8 mouse cellular contexts compared by ENCODE assay signal in genomic region chr13:29014066-29014826, GRCm38 (mm10).
DNase-seq lines count a peak whose midpoint lies in the region; ATAC-seq and TF ChIP-seq lines count a peak whose summit lies in the region.

No protein-coding gene starts in this region.

- no peak overlapping the region for H3K9ac ChIP-seq in neural tube, embryonic 11.5 days (ENCODE audit: low read length)

- peak; percentile 77; the same call in 1 of the 2 replicates for ATAC-seq in neural tube, embryonic 11.5 days (ENCODE audit: insufficient read depth, low FRiP score, low TSS enrichment)

- TF ChIP-seq POLR2A in thymus, adult 2 months (IDR thresholded peaks at IDR 0.05; ENCODE audit: control insufficient read depth, extremely low read depth, insufficient read depth, low read length, poor library complexity), result no peak

- no peak overlapping the region for H3K4me3 ChIP-seq in neural tube, embryonic 11.5 days (ENCODE audit: low read depth, low read length)
- H3K4me3 ChIP-seq in thymus, adult 2 months (ENCODE audit: control insufficient read depth, insufficient read depth, low read length), result no peak overlapping the region

- TF ChIP-seq CTCF in thymus, adult 2 months (IDR thresholded peaks at IDR 0.05; ENCODE audit: borderline replicate concordance, control insufficient read depth, extremely low read depth, insufficient read depth, low read length, poor library complexity), result no peak

- WGBS in neural tube, embryonic 11.5 days, result 60% methylated on average over 15 of the region's 15 CpGs
- WGBS in thymus, adult 2 months, result 90% methylated on average over 15 of the region's 15 CpGs

- peaks cover 12% of the 10 kb centered on the region for H3K4me1 ChIP-seq in neural tube, embryonic 11.5 days (ENCODE audit: control insufficient read depth, insufficient read depth, low read length)
- H3K4me1 ChIP-seq in thymus, adult 2 months (replicated peaks; ENCODE audit: control insufficient read depth, insufficient read depth, low read length), result no peaks in the 10 kb centered on the region

- peak overlapping the region; percentile 40 for H3K4me2 ChIP-seq in neural tube, embryonic 11.5 days (ENCODE audit: low read depth)

- H3K9me3 ChIP-seq in neural tube, embryonic 11.5 days (ENCODE audit: control insufficient read depth, low read length), result no peaks in the 10 kb centered on the region

- no peaks in the 10 kb centered on the region for H3K36me3 ChIP-seq in neural tube, embryonic 11.5 days (ENCODE audit: control insufficient read depth, insufficient read depth, low read length)
- H3K36me3 ChIP-seq in thymus, adult 2 months (ENCODE audit: control insufficient read depth, insufficient read depth, low read length), result no peaks in the 10 kb centered on the region

- H3K27ac ChIP-seq in neural tube, embryonic 11.5 days (ENCODE audit: low read depth, low read length), result peak overlapping the region; percentile 67
- no peak overlapping the region for H3K27ac ChIP-seq in thymus, adult 2 months (ENCODE audit: control insufficient read depth, insufficient read depth, low read length)

- no peaks in the 10 kb centered on the region for H3K27me3 ChIP-seq in neural tube, embryonic 11.5 days (ENCODE audit: control insufficient read depth, insufficient read depth, low read length)
- H3K27me3 ChIP-seq in thymus, adult 2 months (ENCODE audit: control insufficient read depth, insufficient read depth, low read length), result no peaks in the 10 kb centered on the region

- DNase-seq in neural tube, embryonic 11.5 days (ENCODE audit: low spot score), result peak; percentile 13
- no peak for DNase-seq in neural tube, embryonic 10.5 days (ENCODE audit: extremely low spot score, low spot score)
- peak; percentile 8 for DNase-seq in gastrocnemius, postnatal 14 days
- DNase-seq in left cerebral cortex, postnatal 36 days (ENCODE audit: low spot score in 2 of 2), result peak; percentile 36 to 50
- peak; percentile 48 for DNase-seq in telencephalon, adult 2 months (ENCODE audit: low read depth, low spot score)
- DNase-seq in embryo, embryonic 10 days (ENCODE audit: low spot score), result no peak
- no peak for DNase-seq in ovary, postnatal 36 days (ENCODE audit: low spot score)
- no peak for DNase-seq in thymus, adult 2 months

- intact Hi-C loops in gastrocnemius, postnatal 14 days (cut with DNase I; ENCODE audit: low total_unique reads), result no loop called here
- intact Hi-C loops in left cerebral cortex, postnatal 36 days (cut with DNase I), result loop anchor here (10.0 kb wide), 1 partner anchor 599 kb away; no protein-coding TSS in a partner anchor

Comparison
In these comparisons a context has a peak if more than half of its experiments do, and no peak if none do; other contexts are left out.
1. DNase-seq: peak in neural tube, embryonic 11.5 days (single experiment), gastrocnemius, postnatal 14 days (single experiment), left cerebral cortex, postnatal 36 days (2 of 2) and telencephalon, adult 2 months (single experiment); none in neural tube, embryonic 10.5 days (single experiment), embryo, embryonic 10 days (single experiment), ovary, postnatal 36 days (single experiment) and thymus, adult 2 months (single experiment).